In genomic region chr9:20952520-20953227, GRCm38 (mm10) we compare ENCODE assay signal across 8 mouse cellular contexts. TPM values are rescaled to one million over a fixed set of nuclear protein-coding genes. Genes with fewer than 3 reads are reported as not detected.
DNase-seq lines count a peak whose midpoint lies in the region; ATAC-seq and TF ChIP-seq lines count a peak whose summit lies in the region.

No protein-coding gene starts in this region.

- TF ChIP-seq POLR2A in ES-Bruce4 (IDR thresholded peaks at IDR 0.05; ENCODE audit: insufficient read depth, low read length), result peak; percentile 98

- 0% methylated on average over 51 of the region's 51 CpGs for WGBS in forebrain, embryonic 13.5 days
- under 1% methylated on average over 51 of the region's 51 CpGs for WGBS in neural tube, embryonic 15.5 days

- peak overlapping the region; percentile 82 for H3K4me3 ChIP-seq in ES-Bruce4 (ENCODE audit: low read depth, low read length)
- peak overlapping the region; percentile 91 for H3K4me3 ChIP-seq in forebrain, embryonic 13.5 days
- H3K4me3 ChIP-seq in neural tube, embryonic 15.5 days (replicated peaks), result peak overlapping the region; percentile 92

- no peaks in the 10 kb centered on the region for H3K9me3 ChIP-seq in ES-Bruce4 (replicated peaks; ENCODE audit: control insufficient read depth, insufficient read depth, low read length, poor library complexity, severe bottlenecking)
- no peaks in the 10 kb centered on the region for H3K9me3 ChIP-seq in forebrain, embryonic 13.5 days (replicated peaks)
- H3K9me3 ChIP-seq in neural tube, embryonic 15.5 days (replicated peaks), result no peaks in the 10 kb centered on the region

- H3K4me2 ChIP-seq in forebrain, embryonic 13.5 days, result peak overlapping the region; percentile 91
- H3K4me2 ChIP-seq in neural tube, embryonic 15.5 days, result peak overlapping the region; percentile 87

- TF ChIP-seq CTCF in ES-Bruce4 (IDR thresholded peaks at IDR 0.05; ENCODE audit: low read depth, low read length), result no peak

- ATAC-seq in cerebellum, adult (ENCODE audit: insufficient number of reproducible peaks, low FRiP score, low TSS enrichment), result peak; percentile 96
- ATAC-seq in forebrain, embryonic 13.5 days, result peak; percentile 98
- peak; percentile 95 for ATAC-seq in neural tube, embryonic 15.5 days (ENCODE audit: low FRiP score)

- TF ChIP-seq EP300 in ES-Bruce4 (IDR thresholded peaks at IDR 0.05; ENCODE audit: insufficient read depth, low read depth, low read length), result 0 out of 2 replicates have a peak, but pooled peaks have one; percentile 69

- DNase-seq in heart, postnatal 14 days, result peak; percentile 94
- DNase-seq in layer of hippocampus, adult 11-12 months (ENCODE audit: low spot score), result peak; percentile 97
- peak; percentile 97 for DNase-seq in lung, adult 18-20 months
- peak; percentile 96 for DNase-seq in testis, postnatal 14 days (ENCODE audit: low spot score)

- H3K9ac ChIP-seq in ES-Bruce4 (ENCODE audit: low read depth, poor library complexity, severe bottlenecking), result peak overlapping the region; percentile 93
- H3K9ac ChIP-seq in forebrain, embryonic 13.5 days, result peak overlapping the region; percentile 85
- peak overlapping the region; percentile 78 for H3K9ac ChIP-seq in neural tube, embryonic 15.5 days (replicated peaks)

- intact Hi-C loops in heart, postnatal 14 days (cut with DNase I), result loop anchor here (2.0 to 5.0 kb wide), 2 partner anchors 20 to 45 kb away; no protein-coding TSS in a partner anchor

- no peaks in the 10 kb centered on the region for H3K4me1 ChIP-seq in ES-Bruce4 (ENCODE audit: control insufficient read depth, insufficient read depth, low read length)
- H3K4me1 ChIP-seq in forebrain, embryonic 13.5 days, result peaks cover 18% of the 10 kb centered on the region
- peaks cover 30% of the 10 kb centered on the region for H3K4me1 ChIP-seq in neural tube, embryonic 15.5 days

- no peaks in the 10 kb centered on the region for H3K27me3 ChIP-seq in ES-Bruce4 (ENCODE audit: control insufficient read depth, insufficient read depth, low read length, poor library complexity, severe bottlenecking)
- H3K27me3 ChIP-seq in forebrain, embryonic 13.5 days, result no peaks in the 10 kb centered on the region; the same call in 1 of the 2 replicates
- no peaks in the 10 kb centered on the region for H3K27me3 ChIP-seq in neural tube, embryonic 15.5 days (replicated peaks)

- H3K27ac ChIP-seq in ES-Bruce4 (ENCODE audit: insufficient read depth, low read length), result peak overlapping the region; percentile 28; the same call in 1 of the 2 replicates
- H3K27ac ChIP-seq in forebrain, embryonic 13.5 days, result peak overlapping the region; percentile 89
- H3K27ac ChIP-seq in neural tube, embryonic 15.5 days (replicated peaks), result peak overlapping the region; percentile 94

- H3K36me3 ChIP-seq in ES-Bruce4 (ENCODE audit: control insufficient read depth, insufficient read depth, low read length, poor library complexity, severe bottlenecking), result no peaks in the 10 kb centered on the region
- H3K36me3 ChIP-seq in forebrain, embryonic 13.5 days (ENCODE audit: poor library complexity, severe bottlenecking), result no peaks in the 10 kb centered on the region
- H3K36me3 ChIP-seq in neural tube, embryonic 15.5 days, result no peaks in the 10 kb centered on the region

RNA-seq across cellular contexts. Expression of gene Dnmt1, which starts 7.0 kb away (rescaled TPM):
- 115 and 120 TPM in 2 replicates for polyA plus RNA-seq in ES-Bruce4 (2011; ENCODE audit: insufficient read depth, insufficient read length, low read depth, missing spikeins)
- 92.4 and 103 TPM in 2 replicates for polyA plus RNA-seq in forebrain, embryonic 13.5 days (2015; fragmentation: Nextera tagmentation; extraction: Ambion mirVana)
- total RNA-seq in heart, postnatal 14 days (2021), result 10 to 100 TPM; 13.6 to 18.7 TPM
- 51.6 and 60.8 TPM in 2 replicates for polyA plus RNA-seq in neural tube, embryonic 15.5 days (2015; fragmentation: Nextera tagmentation; extraction: Ambion mirVana)

RNA-seq across cellular contexts. Expression of gene S1pr2, which starts 23.9 kb away (rescaled TPM):
- polyA plus RNA-seq in ES-Bruce4 (2011; ENCODE audit: insufficient read depth, insufficient read length, low read depth, missing spikeins), result 14.1 and 19.9 TPM in 2 replicates
- 6.8 and 10.3 TPM in 2 replicates for polyA plus RNA-seq in forebrain, embryonic 13.5 days (2015; fragmentation: Nextera tagmentation; extraction: Ambion mirVana)
- total RNA-seq in heart, postnatal 14 days (2021), result 1 to 10 TPM; 5.4 to 6.9 TPM
- 8.8 and 17.9 TPM in 2 replicates for polyA plus RNA-seq in neural tube, embryonic 15.5 days (2015; fragmentation: Nextera tagmentation; extraction: Ambion mirVana)

RNA-seq across cellular contexts. Expression of gene Mrpl4, which starts 49.9 kb away (rescaled TPM):
- 45.1 and 50.9 TPM in 2 replicates for polyA plus RNA-seq in ES-Bruce4 (2011; ENCODE audit: insufficient read depth, insufficient read length, low read depth, missing spikeins)
- polyA plus RNA-seq in forebrain, embryonic 13.5 days (2015; fragmentation: Nextera tagmentation; extraction: Ambion mirVana), result 115 and 124 TPM in 2 replicates
- 100 to 1,000 TPM; 116 to 123 TPM for total RNA-seq in heart, postnatal 14 days (2021)
- polyA plus RNA-seq in neural tube, embryonic 15.5 days (2015; fragmentation: Nextera tagmentation; extraction: Ambion mirVana), result 114 and 123 TPM in 2 replicates

RNA-seq across cellular contexts. Expression of gene Eif3g, which starts 54.3 kb away (rescaled TPM):
- polyA plus RNA-seq in ES-Bruce4 (2011; ENCODE audit: insufficient read depth, insufficient read length, low read depth, missing spikeins), result 206 and 216 TPM in 2 replicates
- polyA plus RNA-seq in forebrain, embryonic 13.5 days (2015; fragmentation: Nextera tagmentation; extraction: Ambion mirVana), result 327 and 332 TPM in 2 replicates
- 10 to 100 TPM; 93.5 to 99.7 TPM for total RNA-seq in heart, postnatal 14 days (2021)
- 260 and 274 TPM in 2 replicates for polyA plus RNA-seq in neural tube, embryonic 15.5 days (2015; fragmentation: Nextera tagmentation; extraction: Ambion mirVana)

Comparison
In these comparisons a context has a peak if more than half of its experiments do, and no peak if none do; other contexts are left out.
1. Peak in every context shown above with its lines: DNase-seq, ATAC-seq, H3K4me3 ChIP-seq and H3K27ac ChIP-seq.
2. H3K27ac ChIP-seq: peak in every context shown above with its lines; median percentile 94 in neural tube, embryonic 15.5 days; 89 in forebrain, embryonic 13.5 days; 28 in ES-Bruce4.